Comparison of ENCODE assay signal across 8 mouse cellular contexts in genomic region chr19:10907891-10908290, GRCm38 (mm10). TPM values are rescaled to one million over a fixed set of nuclear protein-coding genes. Genes with fewer than 3 reads are reported as not detected.
DNase-seq lines count a peak whose midpoint lies in the region; ATAC-seq and TF ChIP-seq lines count a peak whose summit lies in the region.

No protein-coding gene starts in this region.

- H3K36me3 ChIP-seq in G1E (replicated peaks): peaks cover 66% of the 10 kb centered on the region
- H3K36me3 ChIP-seq in heart, embryonic 15.5 days: peaks cover 26% of the 10 kb centered on the region

- no peaks in the 10 kb centered on the region for H3K27me3 ChIP-seq in G1E (ENCODE audit: insufficient read depth, low read length)
- no peaks in the 10 kb centered on the region for H3K27me3 ChIP-seq in heart, embryonic 15.5 days

- DNase-seq in CD4-positive, CD25-positive, alpha-beta regulatory T cell, adult 2 months (ENCODE audit: low read depth, low spot score): peak; percentile 67
- DNase-seq in G1E (ENCODE audit: low spot score): peak; percentile 11
- peak; percentile 34 to 63 for DNase-seq in layer of hippocampus, adult 2 months (ENCODE audit: low spot score in 2 of 2)
- peak; percentile 35 to 73 for DNase-seq in spleen, postnatal 10 days (ENCODE audit: low spot score in 2 of 2)

- no peaks in the 10 kb centered on the region for H3K9me3 ChIP-seq in G1E (replicated peaks)
- H3K9me3 ChIP-seq in heart, embryonic 15.5 days (replicated peaks): no peaks in the 10 kb centered on the region

- no peak for ATAC-seq in CD4-positive, CD25-positive, alpha-beta regulatory T cell, adult 4 months
- no peak for ATAC-seq in G1E (ENCODE audit: extremely low read depth, insufficient number of reproducible peaks, low FRiP score, poor library complexity, severe bottlenecking)
- peak; percentile 69 for ATAC-seq in common myeloid progenitor, adult 5-6 weeks (replicated peaks; ENCODE audit: low read depth, poor library complexity, severe bottlenecking)
- ATAC-seq in heart, embryonic 15.5 days (replicated peaks; ENCODE audit: insufficient number of reproducible peaks, insufficient read depth, low FRiP score, low read depth): no peak
- peak; percentile 84 for ATAC-seq in megakaryocyte progenitor cell, adult 5-6 weeks (replicated peaks; ENCODE audit: poor library complexity)

- WGBS in heart, embryonic 15.5 days: 41% methylated on average over 3 of the region's 3 CpGs

- H3K9ac ChIP-seq in heart, embryonic 15.5 days: no peak overlapping the region

- H3K4me1 ChIP-seq in G1E (ENCODE audit: insufficient read depth, low read depth, low read length): peaks cover 15% of the 10 kb centered on the region
- peaks cover 57% of the 10 kb centered on the region for H3K4me1 ChIP-seq in heart, embryonic 15.5 days (replicated peaks)

- peak; percentile 87 for TF ChIP-seq CTCF in G1E (IDR thresholded peaks at IDR 0.05; ENCODE audit: low read depth, low read length)
- TF ChIP-seq CTCF in layer of hippocampus, adult 2 months (conservative IDR thresholded peaks at IDR 0.05): peak; percentile 89

- H3K4me2 ChIP-seq in heart, embryonic 15.5 days: no peak overlapping the region

- peak overlapping the region; percentile 92 for H3K27ac ChIP-seq in heart, embryonic 15.5 days
- no peak overlapping the region for H3K27ac ChIP-seq in layer of hippocampus, adult 2 months

- no peak overlapping the region for H3K4me3 ChIP-seq in G1E (ENCODE audit: low read depth, low read length)
- H3K4me3 ChIP-seq in heart, embryonic 15.5 days: no peak overlapping the region
- H3K4me3 ChIP-seq in layer of hippocampus, adult 2 months: no peak overlapping the region

RNA-seq across cellular contexts. Expression of gene Zp1, which starts 12.5 kb away (rescaled TPM):
- polyA plus RNA-seq in CD4-positive, CD25-positive, alpha-beta regulatory T cell, adult 4 months (2017; shearing (Covaris generic)): not detected
- total RNA-seq in G1E (2014; fragmentation: Nextera tagmentation): not detected in 2 replicates
- total RNA-seq in G1E (2017): not detected in 2 replicates
- 0.03 TPM in 1 of 2 replicates, not detected in the other for polyA plus RNA-seq in G1E (2012)
- not detected in 2 replicates for total RNA-seq in common myeloid progenitor, adult 5-6 weeks (2017)
- not detected in 2 replicates for polyA plus RNA-seq in heart, embryonic 15.5 days (2015; fragmentation: Nextera tagmentation; extraction: Ambion mirVana)
- not detected for total RNA-seq in layer of hippocampus, adult 2 months (2021)
- total RNA-seq in megakaryocyte progenitor cell, adult 5-6 weeks (2015): not detected in 2 replicates
- total RNA-seq in megakaryocyte progenitor cell, adult 5-6 weeks (2017): not detected in 2 replicates

RNA-seq across cellular contexts. Expression of gene Prpf19, which starts 12.9 kb away (rescaled TPM):
- 10 to 100 TPM; 10.4 to 24.8 TPM for polyA plus RNA-seq in CD4-positive, CD25-positive, alpha-beta regulatory T cell, adult 4 months (2017; shearing (Covaris generic))
- 79.4 and 88.8 TPM in 2 replicates for total RNA-seq in G1E (2014; fragmentation: Nextera tagmentation)
- 192 and 250 TPM in 2 replicates for total RNA-seq in G1E (2017)
- polyA plus RNA-seq in G1E (2012): 81.9 and 89.0 TPM in 2 replicates
- 121 and 140 TPM in 2 replicates for total RNA-seq in common myeloid progenitor, adult 5-6 weeks (2017)
- 29.4 and 31.2 TPM in 2 replicates for polyA plus RNA-seq in heart, embryonic 15.5 days (2015; fragmentation: Nextera tagmentation; extraction: Ambion mirVana)
- total RNA-seq in layer of hippocampus, adult 2 months (2021): 100 to 1,000 TPM; 196 to 198 TPM
- total RNA-seq in megakaryocyte progenitor cell, adult 5-6 weeks (2015): 70.5 and 77.5 TPM in 2 replicates
- total RNA-seq in megakaryocyte progenitor cell, adult 5-6 weeks (2017): 159 and 191 TPM in 2 replicates

RNA-seq across cellular contexts. Expression of gene Tmem109, which starts 26.1 kb away (rescaled TPM):
- 10 to 100 TPM; 57.5 to 82.3 TPM for polyA plus RNA-seq in CD4-positive, CD25-positive, alpha-beta regulatory T cell, adult 4 months (2017; shearing (Covaris generic))
- 2.3 and 6.8 TPM in 2 replicates for total RNA-seq in G1E (2014; fragmentation: Nextera tagmentation)
- 11.6 and 12.2 TPM in 2 replicates for total RNA-seq in G1E (2017)
- 7.7 and 8.5 TPM in 2 replicates for polyA plus RNA-seq in G1E (2012)
- 16.2 and 24.7 TPM in 2 replicates for total RNA-seq in common myeloid progenitor, adult 5-6 weeks (2017)
- polyA plus RNA-seq in heart, embryonic 15.5 days (2015; fragmentation: Nextera tagmentation; extraction: Ambion mirVana): 93.2 and 106 TPM in 2 replicates
- 10 to 100 TPM; 46.4 to 54.5 TPM for total RNA-seq in layer of hippocampus, adult 2 months (2021)
- total RNA-seq in megakaryocyte progenitor cell, adult 5-6 weeks (2015): 14.9 and 16.5 TPM in 2 replicates
- 13.2 and 17.8 TPM in 2 replicates for total RNA-seq in megakaryocyte progenitor cell, adult 5-6 weeks (2017)

RNA-seq across cellular contexts. Expression of gene Ptgdr2, which starts 29.1 kb away (rescaled TPM):
- polyA plus RNA-seq in CD4-positive, CD25-positive, alpha-beta regulatory T cell, adult 4 months (2017; shearing (Covaris generic)): not detected
- total RNA-seq in G1E (2014; fragmentation: Nextera tagmentation): not detected in 2 replicates
- total RNA-seq in G1E (2017): 0.12 TPM in 1 of 2 replicates, not detected in the other
- not detected in 2 replicates for polyA plus RNA-seq in G1E (2012)
- total RNA-seq in common myeloid progenitor, adult 5-6 weeks (2017): 0.23 TPM in 1 of 2 replicates, not detected in the other
- 0.06 and 0.25 TPM in 2 replicates for polyA plus RNA-seq in heart, embryonic 15.5 days (2015; fragmentation: Nextera tagmentation; extraction: Ambion mirVana)
- under 1 TPM in 1 of 2 experiments, not detected in 1; 0.25 TPM for total RNA-seq in layer of hippocampus, adult 2 months (2021)
- 0.07 and 0.17 TPM in 2 replicates for total RNA-seq in megakaryocyte progenitor cell, adult 5-6 weeks (2015)
- 0.07 TPM in 1 of 2 replicates, not detected in the other for total RNA-seq in megakaryocyte progenitor cell, adult 5-6 weeks (2017)

RNA-seq across cellular contexts. Expression of gene Tmem132a, which starts 38.2 kb away (rescaled TPM):
- polyA plus RNA-seq in CD4-positive, CD25-positive, alpha-beta regulatory T cell, adult 4 months (2017; shearing (Covaris generic)): under 1 TPM in 1 of 2 experiments, not detected in 1; 0.39 TPM
- total RNA-seq in G1E (2014; fragmentation: Nextera tagmentation) (2.3 TPM in 1 of 2 replicates, not detected in the other), G1E (2017) (0.06 and 0.27 TPM in 2 replicates)
- polyA plus RNA-seq in G1E (2012): 0.01 TPM in 1 of 2 replicates, not detected in the other
- 0.19 and 0.46 TPM in 2 replicates for total RNA-seq in common myeloid progenitor, adult 5-6 weeks (2017)
- polyA plus RNA-seq in heart, embryonic 15.5 days (2015; fragmentation: Nextera tagmentation; extraction: Ambion mirVana): 40.8 and 48.7 TPM in 2 replicates
- 100 to 1,000 TPM; 168 to 171 TPM for total RNA-seq in layer of hippocampus, adult 2 months (2021)
- 0.17 TPM in 1 of 2 replicates, not detected in the other for total RNA-seq in megakaryocyte progenitor cell, adult 5-6 weeks (2015)
- 0.30 TPM in 1 of 2 replicates, not detected in the other for total RNA-seq in megakaryocyte progenitor cell, adult 5-6 weeks (2017)

Comparison
In these comparisons a context has a peak if more than half of its experiments do, and no peak if none do; other contexts are left out.
1. DNase-seq: peak in every context shown above with its lines; median percentile 67 in CD4-positive, CD25-positive, alpha-beta regulatory T cell, adult 2 months; 54 in spleen, postnatal 10 days; 48 in layer of hippocampus, adult 2 months; 11 in G1E.
2. ATAC-seq: peak in common myeloid progenitor, adult 5-6 weeks (single experiment) and megakaryocyte progenitor cell, adult 5-6 weeks (single experiment); none in CD4-positive, CD25-positive, alpha-beta regulatory T cell, adult 4 months (single experiment), G1E (single experiment) and heart, embryonic 15.5 days (single experiment).